Mouse (Mus musculus) kidney, embryonic 14.5 days (tissue): ENCODE data around the gene Aldh1b1. TPM values are rescaled to one million over a fixed set of nuclear protein-coding genes. Genes with fewer than 3 reads are reported as not detected.

Source experiments
- ATAC-seq: fragments of 200-750 bp; cut with Nextera tagmentation; 2 replicates; pipeline ENCODE4 v1.8.0; 2017; ENCODE audit warnings: moderate number of reproducible peaks, mild to moderate bottlenecking, moderate TSS enrichment, moderate library complexity; ENCODE audit not compliant: low FRiP score, low TSS enrichment
- H3K27ac ChIP-seq: fragments of 300-500 bp; sonication (generic); 2 replicates; pipeline ENCODE4 v1.5.1; 2014; ENCODE audit warnings: low read depth, mild to moderate bottlenecking, low read length, moderate library complexity, mixed read lengths
- H3K27me3 ChIP-seq: fragments of 300-500 bp; sonication (generic); 2 replicates; pipeline ENCODE4 v1.6.1; 2014; ENCODE audit warnings: mild to moderate bottlenecking, low read length; ENCODE audit not compliant: control insufficient read depth, insufficient read depth
- H3K36me3 ChIP-seq: fragments of 300-500 bp; sonication (generic); 2 replicates; pipeline ENCODE4 v1.6.1; 2014; ENCODE audit warnings: low read length, mixed read lengths; ENCODE audit not compliant: control insufficient read depth, insufficient read depth
- H3K4me1 ChIP-seq: fragments of 300-500 bp; sonication (generic); 2 replicates; pipeline ENCODE4 v1.6.1; 2014; ENCODE audit warnings: low read length, mixed read lengths; ENCODE audit not compliant: control insufficient read depth, insufficient read depth
- H3K4me2 ChIP-seq: fragments of 300-500 bp; sonication (generic); replicated peaks from 2 replicates; pipeline ENCODE4 v1.6.1; 2014; ENCODE audit warnings: low read depth, mild to moderate bottlenecking, low read length
- H3K4me3 ChIP-seq: fragments of 300-500 bp; sonication (generic); 2 replicates; pipeline ENCODE4 v1.5.1; 2014; ENCODE audit warnings: mild to moderate bottlenecking, low read length
- H3K9ac ChIP-seq: fragments of 300-500 bp; sonication (generic); 2 replicates; pipeline ENCODE4 v1.6.1; 2014; ENCODE audit warnings: low read depth, mild to moderate bottlenecking, low read length, moderate library complexity
- H3K9me3 ChIP-seq: fragments of 300-500 bp; sonication (generic); 2 replicates; pipeline ENCODE4 v1.6.1; 2016; ENCODE audit warnings: low read length; ENCODE audit not compliant: control insufficient read depth
- WGBS: fragments of 180-500 bp; shearing (Covaris S2); extraction: QIAGEN DNeasy Blood & Tissue Kit; methylation state at CpG from one replicate; pipeline ENCODE4 v1.1.7; 2014; 5-methylcytosine and 5-hydroxymethylcytosine counted together
- polyA plus RNA-seq: library from polyadenylated mRNA; unstranded; fragments of >200 nt; fragmentation: Nextera tagmentation; extraction: Ambion mirVana; gene quantifications from 2 replicates; pipeline ENCODE4 v1.2.1, GENCODE M21; 2014

Aldh1b1 gene
- polyA plus RNA-seq, 1 experiment from 2014 or later: 2.2 TPM

GRCm38 (mm10) chr4:45818814-45819207 is 20.0 kb downstream of the Aldh1b1 start:
- H3K9me3 ChIP-seq: no peaks in the 10 kb centered on the region
- no peaks in the 10 kb centered on the region for H3K36me3 ChIP-seq
- no peak overlapping the region for H3K9ac ChIP-seq
- WGBS: 18% methylated on average over 4 of the region's 4 CpGs
- ATAC-seq: no peak
- peaks cover 17% of the 10 kb centered on the region for H3K27me3 ChIP-seq
- peak overlapping the region; percentile 61 for H3K4me2 ChIP-seq
- peaks cover 10% of the 10 kb centered on the region for H3K4me1 ChIP-seq
- peak overlapping the region; percentile 17; the same call in 1 of the 2 replicates for H3K4me3 ChIP-seq
- no peak overlapping the region for H3K27ac ChIP-seq

- no peak; the same call in 1 of the 2 replicates for ATAC-seq
- Histone ChIP-seq H3K9ac (no peak overlapping the region), H3K4me3 (peak overlapping the region; percentile 17; the same call in 1 of the 2 replicates), H3K9me3 (no peaks in the 10 kb centered on the region), H3K4me2 (peak overlapping the region; percentile 61), H3K27ac (no peak overlapping the region), H3K4me1 (peaks cover 10% of the 10 kb centered on the region), H3K36me3 (no peaks in the 10 kb centered on the region), H3K27me3 (peaks cover 22% of the 10 kb centered on the region)
- WGBS: 2% methylated on average over 17 of the region's 17 CpGs
Observed at GRCm38 (mm10) chr4:45819208-45819931, 20.5 kb downstream of the Aldh1b1 start.

- Histone ChIP-seq H3K27me3 (peaks cover 31% of the 10 kb centered on the region), H3K27ac (no peak overlapping the region), H3K9ac (no peak overlapping the region), H3K4me3 (no peak overlapping the region), H3K36me3 (no peaks in the 10 kb centered on the region), H3K4me1 (peaks cover 10% of the 10 kb centered on the region), H3K9me3 (no peaks in the 10 kb centered on the region), H3K4me2 (peak overlapping the region; percentile 61)
- ATAC-seq: no peak
- WGBS: 43% methylated on average over 8 of the region's 8 CpGs
Observed at GRCm38 (mm10) chr4:45820074-45820830, 21.4 kb downstream of the Aldh1b1 start.

- Histone ChIP-seq H3K36me3 (no peaks in the 10 kb centered on the region), H3K9me3 (no peaks in the 10 kb centered on the region), H3K4me2 (no peak overlapping the region), H3K27ac (no peak overlapping the region), H3K4me3 (no peak overlapping the region), H3K9ac (no peak overlapping the region), H3K4me1 (peaks cover 18% of the 10 kb centered on the region), H3K27me3 (peaks cover 49% of the 10 kb centered on the region)
- 41% methylated on average over 3 of the region's 3 CpGs for WGBS
- ATAC-seq: no peak
Observed at GRCm38 (mm10) chr4:45821995-45822394, 23.2 kb downstream of the Aldh1b1 start.

GRCm38 (mm10) chr4:45822781-45823575 is 24.2 kb downstream of the Aldh1b1 start:
- Histone ChIP-seq H3K4me1 (peaks cover 18% of the 10 kb centered on the region), H3K9ac (no peak overlapping the region), H3K4me3 (no peak overlapping the region), H3K27ac (no peak overlapping the region), H3K9me3 (no peaks in the 10 kb centered on the region), H3K36me3 (no peaks in the 10 kb centered on the region), H3K4me2 (no peak overlapping the region), H3K27me3 (peaks cover 58% of the 10 kb centered on the region)
- WGBS: 34% methylated on average over 11 of the region's 11 CpGs
- no peak for ATAC-seq

- H3K4me1 ChIP-seq: peaks cover 11% of the 10 kb centered on the region
- no peak overlapping the region for H3K9ac ChIP-seq
- no peak for ATAC-seq
- H3K4me2 ChIP-seq: no peak overlapping the region
- no peak overlapping the region for H3K4me3 ChIP-seq
- no peak overlapping the region for H3K27ac ChIP-seq
- 10% methylated on average over 10 of the region's 10 CpGs for WGBS
- H3K9me3 ChIP-seq: no peaks in the 10 kb centered on the region
- H3K27me3 ChIP-seq: peaks cover 70% of the 10 kb centered on the region
- no peaks in the 10 kb centered on the region for H3K36me3 ChIP-seq
Observed at GRCm38 (mm10) chr4:45824049-45824760, 25.4 kb downstream of the Aldh1b1 start.

GRCm38 (mm10) chr4:45824761-45825556 is 26.1 kb downstream of the Aldh1b1 start:
- H3K9me3 ChIP-seq: no peaks in the 10 kb centered on the region
- H3K27ac ChIP-seq: no peak overlapping the region
- H3K4me3 ChIP-seq: no peak overlapping the region
- H3K4me2 ChIP-seq: no peak overlapping the region
- peaks cover 8% of the 10 kb centered on the region for H3K4me1 ChIP-seq
- no peaks in the 10 kb centered on the region for H3K36me3 ChIP-seq
- 21% methylated on average over 14 of the region's 14 CpGs for WGBS
- no peak overlapping the region for H3K9ac ChIP-seq
- peaks cover 70% of the 10 kb centered on the region for H3K27me3 ChIP-seq
- ATAC-seq: no peak
